Mouse (Mus musculus): ENCODE results near the gene Elf1. TPM values are rescaled to one million over a fixed set of nuclear protein-coding genes. Genes with fewer than 3 reads are reported as not detected.

The Elf1 gene
- polyA plus RNA-seq, 1 experiment from 2014 or later: 9.2 TPM

DNA sequence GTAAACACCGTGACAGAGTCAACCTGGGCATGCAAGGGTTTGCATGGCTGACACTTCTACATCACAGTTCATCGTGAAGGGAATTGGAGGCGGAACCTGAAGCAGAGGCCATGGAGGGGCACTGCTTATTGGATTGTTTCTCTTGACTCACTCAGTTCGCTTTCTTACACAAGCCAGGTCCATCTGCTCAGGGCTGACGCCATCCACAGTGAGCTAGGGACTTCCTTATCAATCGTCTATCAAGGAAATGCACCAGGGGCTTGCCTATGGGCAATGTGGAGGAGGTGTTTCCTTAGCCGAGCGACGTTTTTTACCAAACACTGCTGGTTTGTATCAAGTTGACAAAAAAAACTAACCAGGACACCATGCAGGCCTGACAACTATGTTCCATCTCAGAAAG lies 18.3 kb downstream of the Elf1 start:
- H3K27ac ChIP-seq: no peak overlapping the region
- H3K9ac ChIP-seq: no peak overlapping the region
- H3K36me3 ChIP-seq: peaks cover 5% of the 10 kb centered on the region; the same call in 1 of the 2 replicates
- peaks cover 9% of the 10 kb centered on the region for H3K4me1 ChIP-seq
- no peak overlapping the region for H3K4me3 ChIP-seq
- WGBS: 82% methylated on average over 9 of the region's 9 CpGs
- H3K4me2 ChIP-seq (replicated peaks): no peak overlapping the region
- no peaks in the 10 kb centered on the region for H3K27me3 ChIP-seq
- ATAC-seq (ENCODE audit: low FRiP score, low read depth): no peak
- no peaks in the 10 kb centered on the region for H3K9me3 ChIP-seq

DNA sequence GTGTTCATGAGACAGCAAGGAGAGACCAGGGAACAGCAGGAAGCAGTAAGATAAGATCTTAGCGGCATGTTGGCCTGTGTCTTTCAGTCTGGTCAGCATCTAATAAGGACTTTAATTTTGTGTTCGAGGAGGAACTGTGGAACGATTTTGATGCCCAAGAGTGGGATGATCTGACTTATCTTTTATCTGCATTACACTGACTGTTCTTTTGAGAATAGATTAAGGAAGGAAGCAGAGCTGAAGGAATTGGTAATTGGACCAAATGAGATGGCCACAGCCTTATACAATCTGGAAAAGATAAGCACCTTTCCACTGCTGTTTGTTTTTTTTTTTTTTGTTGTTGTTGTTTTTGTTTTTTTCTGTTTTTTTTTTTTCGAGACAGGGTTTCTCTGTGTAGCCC lies 19.8 kb downstream of the Elf1 start:
- Histone ChIP-seq H3K36me3 (peaks cover 5% of the 10 kb centered on the region; the same call in 1 of the 2 replicates), H3K27me3 (no peaks in the 10 kb centered on the region), H3K4me2 (replicated peaks) (no peak overlapping the region), H3K4me3 (no peak overlapping the region), H3K4me1 (peaks cover 9% of the 10 kb centered on the region), H3K9ac (no peak overlapping the region), H3K27ac (no peak overlapping the region), H3K9me3 (no peaks in the 10 kb centered on the region)
- WGBS: 86% methylated on average over 4 of the region's 4 CpGs
- no peak for ATAC-seq (ENCODE audit: low FRiP score, low read depth)

DNA sequence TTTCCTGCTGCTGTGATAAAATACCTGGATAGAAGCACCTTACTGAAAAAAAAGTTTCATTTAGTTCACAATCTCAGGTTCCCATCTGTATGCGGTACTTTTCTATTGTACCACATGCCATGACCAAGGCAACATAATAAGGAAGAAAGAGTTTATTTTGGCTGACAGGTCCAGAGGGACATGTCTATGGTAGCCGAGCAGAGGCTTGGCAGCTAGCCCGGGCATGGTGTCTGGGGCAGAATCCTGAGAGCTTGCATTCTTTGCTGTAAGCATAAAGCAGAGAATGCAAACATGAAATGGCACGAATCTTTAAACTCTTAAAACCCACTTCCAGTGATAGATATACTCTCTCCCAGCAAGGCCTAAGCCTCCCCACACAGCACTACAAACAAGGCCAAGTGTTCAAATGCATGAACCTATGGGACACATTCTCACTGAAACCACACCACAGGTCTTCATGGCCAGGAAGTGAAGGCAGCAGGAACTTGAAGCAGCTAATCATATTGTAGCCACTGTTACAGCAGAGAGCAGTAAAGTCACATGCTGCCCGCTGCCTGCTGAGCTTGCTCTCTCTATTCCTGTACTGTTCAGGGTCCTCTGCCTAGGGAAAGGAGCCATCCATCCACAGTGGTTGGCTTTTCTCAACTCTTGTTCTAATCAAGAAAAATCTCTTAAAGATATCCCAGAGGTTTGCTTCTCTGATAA lies 22.5 kb downstream of the Elf1 start:
- no peak for ATAC-seq (ENCODE audit: low FRiP score, low read depth)
- H3K36me3 ChIP-seq: peaks cover 5% of the 10 kb centered on the region; the same call in 1 of the 2 replicates
- H3K4me2 ChIP-seq (replicated peaks): no peak overlapping the region
- H3K4me3 ChIP-seq: no peak overlapping the region
- WGBS: 50% methylated on average over 5 of the region's 5 CpGs
- no peak overlapping the region for H3K9ac ChIP-seq
- H3K27me3 ChIP-seq: no peaks in the 10 kb centered on the region
- peak overlapping the region; percentile 48; the same call in 1 of the 2 replicates for H3K27ac ChIP-seq
- H3K4me1 ChIP-seq: peaks cover 20% of the 10 kb centered on the region
- H3K9me3 ChIP-seq: no peaks in the 10 kb centered on the region

DNA sequence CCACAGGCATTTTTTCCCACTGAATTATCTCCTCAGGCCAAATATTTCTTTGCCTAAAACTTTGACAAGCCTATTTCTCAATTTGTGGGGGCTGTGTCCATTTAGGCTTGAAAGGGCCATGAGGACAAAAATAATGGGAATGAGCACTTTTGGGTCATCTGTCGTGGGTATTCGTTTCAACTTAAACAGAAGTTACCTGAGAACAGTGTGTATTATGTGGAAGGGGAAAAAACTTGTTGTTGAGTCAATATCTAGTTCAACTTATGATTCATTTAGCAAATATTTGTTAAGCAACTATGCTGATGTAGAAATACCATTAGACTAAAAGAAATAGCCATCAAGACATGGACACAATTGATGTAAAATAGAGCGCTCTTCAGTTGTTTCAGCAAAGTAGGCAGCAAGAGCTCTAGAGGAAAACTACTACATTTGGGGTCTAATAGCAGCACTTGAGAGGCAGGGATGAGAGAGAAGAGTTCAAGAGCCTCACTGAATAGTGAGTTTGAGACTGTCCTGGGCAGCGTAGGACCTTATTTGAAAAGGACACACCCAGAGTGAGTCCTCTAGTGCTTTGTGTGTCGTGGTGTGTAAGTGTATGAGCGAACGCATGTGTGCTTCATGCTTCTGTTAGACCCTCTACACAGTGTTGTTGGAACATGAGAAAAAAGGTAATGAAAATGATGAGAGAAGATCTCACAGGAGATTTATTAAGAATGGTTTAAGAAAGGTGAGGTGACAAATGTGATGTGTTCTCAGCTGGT lies 23.4 kb downstream of the Elf1 start:
- no peaks in the 10 kb centered on the region for H3K9me3 ChIP-seq
- H3K27me3 ChIP-seq: no peaks in the 10 kb centered on the region
- no peak overlapping the region for H3K4me3 ChIP-seq
- WGBS: 95% methylated on average over 7 of the region's 7 CpGs
- no peak overlapping the region for H3K9ac ChIP-seq
- peaks cover 5% of the 10 kb centered on the region; the same call in 1 of the 2 replicates for H3K36me3 ChIP-seq
- ATAC-seq (ENCODE audit: low FRiP score, low read depth): no peak
- H3K27ac ChIP-seq: 0 out of 2 replicates have a peak overlapping the region, but pooled peaks have one; percentile 48
- H3K4me2 ChIP-seq (replicated peaks): no peak overlapping the region
- peaks cover 20% of the 10 kb centered on the region for H3K4me1 ChIP-seq

DNA sequence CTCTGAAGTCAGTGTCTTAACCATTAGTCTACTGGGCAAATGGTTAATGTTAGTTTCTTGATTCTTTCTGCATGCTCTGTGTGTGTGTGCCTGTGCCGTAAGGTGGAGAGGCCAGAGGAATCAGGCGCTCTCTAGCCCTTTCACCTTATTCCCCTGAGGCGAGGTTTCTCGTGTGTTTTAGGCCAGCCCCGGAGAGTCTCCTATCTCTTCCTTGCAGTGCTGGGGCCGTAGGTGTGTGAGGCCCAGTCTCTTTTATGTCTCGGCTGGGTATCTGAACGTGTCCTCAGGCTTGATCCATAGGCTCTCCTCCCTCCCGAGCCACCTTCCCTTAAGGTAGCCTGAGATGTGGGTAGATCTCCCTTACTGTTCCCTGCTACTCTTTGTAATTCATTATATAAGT lies 25.2 kb downstream of the Elf1 start:
- 69% methylated on average over 9 of the region's 9 CpGs for whole genome bisulfite sequencing
- Histone ChIP-seq H3K4me1 (peaks cover 26% of the 10 kb centered on the region), H3K9me3 (no peaks in the 10 kb centered on the region), H3K4me2 (replicated peaks) (no peak overlapping the region), H3K36me3 (peaks cover 5% of the 10 kb centered on the region; the same call in 1 of the 2 replicates), H3K27me3 (no peaks in the 10 kb centered on the region), H3K4me3 (no peak overlapping the region), H3K9ac (no peak overlapping the region), H3K27ac (no peak overlapping the region)
- no peak for ATAC-seq (ENCODE audit: low FRiP score, low read depth)

DNA sequence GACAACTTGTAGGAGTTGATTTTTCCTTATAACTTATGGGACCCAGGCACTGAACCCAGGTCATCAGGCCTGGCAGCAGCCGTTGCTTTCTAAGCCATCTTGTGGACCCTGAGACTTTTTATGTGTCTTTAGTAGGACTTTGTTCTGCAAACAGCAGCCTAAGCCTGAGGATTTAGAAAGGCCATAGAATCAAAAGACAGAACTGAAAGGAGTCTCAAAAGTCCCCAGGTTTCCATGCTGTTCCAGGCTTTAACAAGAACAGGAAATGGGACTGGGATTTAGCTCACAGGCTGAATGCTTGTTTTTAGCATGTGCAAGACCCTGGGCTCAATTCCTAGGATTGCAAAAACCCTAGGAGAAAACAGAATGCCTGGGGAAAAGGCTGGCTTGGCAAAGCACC lies 26.9 kb downstream of the Elf1 start:
- H3K9me3 ChIP-seq: no peaks in the 10 kb centered on the region
- H3K9ac ChIP-seq: no peak overlapping the region
- H3K4me2 ChIP-seq (replicated peaks): no peak overlapping the region
- 42% methylated on average over 1 of the region's 1 CpGs for WGBS
- H3K4me3 ChIP-seq: no peak overlapping the region
- no peak for ATAC-seq (ENCODE audit: low FRiP score, low read depth)
- H3K36me3 ChIP-seq: no peaks in the 10 kb centered on the region
- H3K27me3 ChIP-seq: no peaks in the 10 kb centered on the region
- peak overlapping the region; percentile 49; the same call in 1 of the 2 replicates for H3K27ac ChIP-seq
- peaks cover 26% of the 10 kb centered on the region for H3K4me1 ChIP-seq

DNA sequence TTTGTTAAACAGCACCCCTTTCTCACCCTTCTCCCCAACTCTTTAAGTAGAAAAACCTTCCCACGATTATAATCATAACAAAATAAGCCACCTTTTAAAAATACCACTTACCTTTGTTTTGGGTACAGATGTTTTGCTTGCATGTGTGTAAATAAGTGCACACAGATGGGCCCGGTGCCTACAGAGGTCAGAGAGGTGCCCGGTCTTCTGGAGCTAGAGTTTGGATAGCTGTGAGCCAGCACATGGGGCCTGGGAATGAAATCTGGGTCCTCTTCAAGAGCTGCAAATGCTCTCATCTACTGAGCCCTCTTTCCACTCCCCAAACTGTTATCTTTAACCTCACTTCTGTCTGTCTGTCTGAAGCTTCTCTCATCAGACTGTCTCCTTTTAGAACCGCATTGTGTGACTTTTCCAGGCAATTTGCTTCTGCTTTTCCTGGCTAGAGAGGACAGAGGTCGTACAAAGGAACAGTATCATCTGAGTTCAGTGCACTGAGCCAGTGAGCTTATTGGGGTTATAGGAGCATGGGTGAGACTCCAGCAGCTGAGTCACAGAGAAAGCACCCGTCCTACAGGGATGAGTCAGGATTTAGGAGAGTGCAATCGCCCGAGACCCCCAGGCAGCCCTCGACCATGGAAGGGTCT lies 27.8 kb downstream of the Elf1 start:
- H3K4me2 ChIP-seq (replicated peaks): no peak overlapping the region

DNA sequence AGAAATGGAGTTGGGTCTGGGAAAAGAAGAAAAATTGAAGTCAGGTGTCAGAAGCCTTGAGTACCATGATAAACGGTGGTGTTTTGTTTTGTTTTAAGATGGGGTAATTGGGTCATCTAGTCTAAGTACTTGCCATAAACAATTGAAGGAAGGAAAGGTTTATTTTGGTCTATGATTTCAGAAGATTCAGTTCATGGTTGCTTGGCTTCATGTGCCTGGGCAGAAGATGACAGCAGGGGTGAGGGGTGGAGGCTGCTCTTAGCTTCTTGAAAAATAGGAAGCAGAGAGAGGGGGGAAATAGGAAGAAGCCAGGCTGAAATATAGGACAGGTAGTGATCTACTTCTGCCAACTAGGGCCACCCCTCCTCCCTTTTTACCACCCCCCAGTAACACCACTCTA lies 30.5 kb downstream of the Elf1 start:
- WGBS: 62% methylated on average over 1 of the region's 1 CpGs
- Histone ChIP-seq H3K4me2 (replicated peaks) (no peak overlapping the region), H3K36me3 (no peaks in the 10 kb centered on the region), H3K27me3 (no peaks in the 10 kb centered on the region), H3K9me3 (no peaks in the 10 kb centered on the region), H3K4me3 (no peak overlapping the region), H3K27ac (no peak overlapping the region), H3K4me1 (peaks cover 22% of the 10 kb centered on the region), H3K9ac (no peak overlapping the region)
- no peak for ATAC-seq (ENCODE audit: low FRiP score, low read depth)

More for the DNA sequence above, 27.8 kb downstream of the Elf1 start:
- no peaks in the 10 kb centered on the region for H3K27me3 ChIP-seq
- H3K4me1 ChIP-seq: peaks cover 20% of the 10 kb centered on the region
- H3K27ac ChIP-seq: no peak overlapping the region
- no peak overlapping the region for H3K9ac ChIP-seq
- ATAC-seq (ENCODE audit: low FRiP score, low read depth): no peak
- H3K9me3 ChIP-seq: no peaks in the 10 kb centered on the region
- 80% methylated on average over 9 of the region's 9 CpGs for WGBS
- no peak overlapping the region for H3K4me3 ChIP-seq
- no peaks in the 10 kb centered on the region for H3K36me3 ChIP-seq

DNA sequence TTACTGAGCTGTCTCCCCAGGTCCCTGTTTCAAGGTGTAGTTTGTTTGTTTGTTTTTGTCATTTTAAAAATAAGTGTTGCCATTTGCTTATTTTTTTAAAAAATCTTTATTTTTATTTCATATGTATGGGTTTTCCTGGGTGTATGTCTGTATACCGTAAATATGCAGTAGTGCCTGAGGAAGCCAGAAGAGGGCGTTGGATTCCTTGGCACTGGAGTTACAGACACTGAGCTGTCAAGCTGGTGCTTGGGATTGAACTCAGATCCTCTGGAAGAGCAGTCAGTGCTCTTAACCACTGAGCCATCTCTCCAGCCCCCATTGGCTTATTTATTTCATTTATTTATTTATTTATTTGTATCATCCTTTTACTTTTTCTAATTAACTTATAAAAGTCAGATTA lies 33.0 kb downstream of the Elf1 start:
- Histone ChIP-seq H3K4me3 (no peak overlapping the region), H3K9ac (no peak overlapping the region), H3K27ac (no peak overlapping the region), H3K27me3 (no peaks in the 10 kb centered on the region), H3K4me1 (peaks cover 17% of the 10 kb centered on the region), H3K4me2 (replicated peaks) (no peak overlapping the region), H3K9me3 (no peaks in the 10 kb centered on the region), H3K36me3 (no peaks in the 10 kb centered on the region)
- ATAC-seq (ENCODE audit: low FRiP score, low read depth): no peak
- 75% methylated on average over 2 of the region's 2 CpGs for WGBS

DNA sequence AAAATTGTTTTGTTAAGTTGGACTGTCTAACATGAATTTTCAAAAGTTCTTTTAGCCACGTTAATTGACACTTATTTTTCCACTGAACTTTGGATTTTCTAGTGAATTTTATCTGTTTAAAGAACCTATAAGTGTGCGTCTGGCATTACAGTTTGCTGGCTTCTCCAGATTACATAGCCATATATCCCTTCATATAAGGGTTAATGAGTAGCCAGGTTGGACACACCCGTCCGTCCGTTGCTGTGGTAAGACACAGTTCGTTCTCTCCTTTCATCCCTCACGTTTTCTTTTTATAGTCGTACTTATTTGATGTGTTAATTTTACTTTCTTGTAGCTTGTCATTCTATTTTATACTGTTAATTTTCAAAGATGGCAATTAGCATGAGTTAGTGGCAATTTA lies 34.1 kb downstream of the Elf1 start:
- Histone ChIP-seq H3K4me3 (no peak overlapping the region), H3K4me1 (peaks cover 23% of the 10 kb centered on the region), H3K27ac (no peak overlapping the region), H3K9me3 (no peaks in the 10 kb centered on the region), H3K4me2 (replicated peaks) (0 out of 2 replicates have a peak overlapping the region, but pooled peaks have one; percentile 5), H3K36me3 (no peaks in the 10 kb centered on the region), H3K27me3 (no peaks in the 10 kb centered on the region), H3K9ac (no peak overlapping the region)
- ATAC-seq (ENCODE audit: low FRiP score, low read depth): no peak
- WGBS: 61% methylated on average over 8 of the region's 8 CpGs

DNA sequence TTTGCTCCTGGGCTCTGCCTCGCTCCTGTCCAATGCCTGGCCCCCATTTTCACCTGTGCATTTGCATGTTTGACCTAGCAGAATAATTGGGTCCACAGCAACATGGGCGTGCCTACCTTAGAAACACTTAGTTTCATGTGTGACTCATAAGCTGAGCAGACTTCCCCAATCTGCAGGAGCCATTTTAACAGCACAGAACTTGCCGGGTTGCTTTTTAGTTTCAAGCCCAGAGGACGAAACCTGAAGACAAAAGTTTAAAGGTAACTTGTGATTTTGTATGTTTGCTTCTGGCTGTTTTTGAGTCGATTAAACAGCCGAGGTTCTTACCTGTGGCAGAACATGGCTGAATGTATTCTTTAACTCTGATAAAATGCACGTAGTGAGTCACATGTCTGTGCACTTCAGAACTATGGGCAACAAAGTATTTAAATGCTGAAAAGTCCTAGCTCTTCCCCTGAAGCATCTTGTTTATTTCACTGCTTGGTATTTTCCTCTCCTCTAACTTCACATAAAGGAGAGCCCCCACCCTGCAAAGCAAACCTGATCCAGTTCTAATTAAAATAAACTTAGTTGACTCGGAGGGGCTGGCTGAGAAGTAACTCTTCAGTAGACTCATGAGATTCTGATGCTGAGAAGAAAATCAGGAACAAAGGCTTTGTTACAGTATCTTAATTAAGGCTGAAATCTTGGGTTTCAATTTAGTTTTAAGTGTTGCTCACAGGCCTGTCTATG lies 34.7 kb downstream of the Elf1 start:
- WGBS: 57% methylated on average over 8 of the region's 8 CpGs
- Histone ChIP-seq H3K9me3 (no peaks in the 10 kb centered on the region), H3K36me3 (no peaks in the 10 kb centered on the region), H3K4me1 (peaks cover 19% of the 10 kb centered on the region), H3K4me2 (replicated peaks) (0 out of 2 replicates have a peak overlapping the region, but pooled peaks have one; percentile 5), H3K4me3 (no peak overlapping the region), H3K9ac (no peak overlapping the region), H3K27me3 (no peaks in the 10 kb centered on the region), H3K27ac (peak overlapping the region; percentile 49; the same call in 1 of the 2 replicates)
- ATAC-seq (ENCODE audit: low FRiP score, low read depth): no peak

Data from limb, embryonic 13.5 days (tissue).